Mouse (Mus musculus): ENCODE measurements around the gene Usp22.

The Usp22 gene

DNA sequence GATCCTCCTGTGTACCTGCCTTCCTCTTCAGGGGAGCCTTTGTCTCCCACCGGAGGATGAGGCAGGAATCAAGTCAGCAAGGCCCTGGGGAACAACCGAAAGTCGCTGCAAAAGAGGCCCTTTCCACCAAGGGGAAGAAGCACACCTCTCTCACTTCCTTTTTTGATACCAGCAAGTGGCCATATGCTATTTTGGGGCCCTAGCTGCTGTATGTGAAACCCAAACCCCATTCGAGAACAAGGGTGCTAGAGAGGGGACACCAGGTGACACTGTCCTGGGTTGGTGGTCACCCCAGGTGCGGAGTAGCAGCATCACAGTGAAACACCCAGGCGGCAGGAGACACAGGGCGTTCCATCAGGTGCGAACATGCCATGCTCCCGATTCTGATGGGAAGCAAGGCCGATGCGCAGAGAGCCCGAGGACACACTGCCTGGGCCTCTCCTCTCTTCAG is 65.9 kb downstream of the Usp22 start:
- peak; percentile 18 to 31 for DNase-seq (ENCODE audit: low spot score in 2 of 2)

DNA sequence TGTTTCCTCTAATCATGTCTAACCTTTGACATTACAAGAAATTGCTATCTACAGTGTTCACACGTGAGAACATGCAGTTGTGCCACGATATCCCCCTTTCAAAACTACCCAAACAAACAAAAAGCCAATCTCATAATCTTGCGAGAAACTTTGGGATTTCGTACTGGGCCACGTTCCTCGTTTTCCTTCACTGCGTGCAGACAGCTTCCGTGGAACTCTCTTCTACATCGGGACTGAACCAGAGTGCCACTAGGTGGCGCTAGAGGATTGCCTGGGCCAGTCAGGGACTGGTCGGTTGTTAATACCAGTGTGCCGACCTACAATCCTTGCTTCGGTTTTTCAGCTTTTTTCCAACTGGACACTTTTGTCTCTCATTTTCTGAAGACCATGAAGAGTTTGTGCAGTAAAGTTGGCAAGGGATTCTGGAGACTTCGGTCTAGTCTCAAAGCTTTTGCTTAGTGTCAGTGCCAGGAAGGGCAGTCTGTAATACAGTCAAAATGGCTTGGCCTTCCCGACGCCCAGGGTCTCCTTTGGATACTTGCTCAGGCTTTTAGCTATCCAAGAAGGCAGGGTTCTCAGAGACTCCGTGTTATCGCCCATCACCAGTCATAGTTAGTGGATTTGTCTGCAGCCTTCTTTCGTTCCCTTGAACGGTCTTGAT is 70.5 kb downstream of the Usp22 start:
- DNase-seq (ENCODE audit: low spot score in 2 of 2), result peak; percentile 63 to 82

DNA sequence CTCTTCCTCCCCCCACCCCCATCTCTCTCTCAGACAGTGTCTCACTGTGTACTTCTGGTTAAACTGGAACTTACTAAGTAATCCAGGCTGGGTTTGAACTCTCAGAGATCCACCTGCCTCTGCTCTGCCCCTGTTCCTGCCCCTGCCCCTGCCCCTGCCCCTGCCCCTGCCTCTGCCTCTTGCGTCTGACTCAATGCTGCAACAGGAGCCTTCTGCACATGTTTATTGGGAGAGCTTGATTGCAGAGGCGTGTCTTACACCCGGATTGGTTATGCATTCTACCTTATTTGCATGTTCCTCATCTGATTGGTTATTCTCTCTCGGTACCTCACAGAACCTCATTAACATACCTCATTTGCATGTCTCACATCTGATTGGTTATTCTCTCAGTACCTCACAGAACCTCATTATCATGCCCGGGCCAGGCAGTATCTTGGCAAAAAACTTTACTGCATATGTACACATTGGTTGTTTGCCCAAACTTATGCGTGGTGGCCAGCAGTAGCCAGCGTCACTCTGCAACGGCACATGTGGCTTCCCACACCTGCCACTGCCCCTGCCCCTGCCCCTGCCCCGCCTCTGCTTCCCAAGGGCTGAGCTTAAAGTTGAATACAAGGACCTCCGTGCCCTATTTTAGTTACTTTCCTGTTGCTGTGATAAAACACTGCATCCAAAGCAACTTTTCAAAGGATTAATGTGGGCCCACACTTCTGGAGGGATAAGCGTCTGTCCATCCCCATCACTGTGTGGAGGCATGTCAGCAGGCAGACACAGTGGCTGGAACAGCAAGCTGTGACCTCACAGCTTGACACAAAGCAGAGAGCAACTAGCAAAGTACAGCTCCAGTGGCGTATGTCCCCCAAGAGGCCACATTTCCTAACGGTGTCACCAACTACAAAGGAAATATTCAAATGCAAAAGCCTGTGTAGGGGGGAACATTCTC is 72.2 kb downstream of the Usp22 start:
- DNase-seq (ENCODE audit: low spot score in 2 of 2), result no peak

Measured in spleen, postnatal 14 days (tissue).